Mouse (Mus musculus) neural tube, embryonic 14.5 days (tissue): ENCODE data around the gene Ttf2. TPM values are rescaled to one million over a fixed set of nuclear protein-coding genes. Genes with fewer than 3 reads are reported as not detected.

Experiments used
- ATAC-seq: fragments of 200-750 bp; cut with Nextera tagmentation; 2 replicates; pipeline ENCODE4 v1.8.0; 2017; ENCODE audit warnings: low read depth, mild to moderate bottlenecking, moderate TSS enrichment, moderate library complexity
- H3K27ac ChIP-seq: fragments of 300-500 bp; sonication (generic); 2 replicates; pipeline ENCODE4 v1.5.1; 2014; ENCODE audit warnings: low read depth, mild to moderate bottlenecking, control low read depth, low read length, moderate library complexity, mixed read lengths
- H3K27me3 ChIP-seq: fragments of 300-500 bp; sonication (generic); 2 replicates; pipeline ENCODE4 v1.6.1; 2014; ENCODE audit warnings: low read length; ENCODE audit not compliant: control insufficient read depth, insufficient read depth
- H3K36me3 ChIP-seq: fragments of 300-500 bp; sonication (generic); 2 replicates; pipeline ENCODE4 v1.6.1; 2014; ENCODE audit warnings: low read length, mixed read lengths; ENCODE audit not compliant: control insufficient read depth, insufficient read depth
- H3K4me1 ChIP-seq: fragments of 300-500 bp; sonication (generic); 2 replicates; pipeline ENCODE4 v1.6.1; 2014; ENCODE audit warnings: low read length; ENCODE audit not compliant: control insufficient read depth, insufficient read depth
- H3K4me2 ChIP-seq: fragments of 300-500 bp; sonication (generic); 2 replicates; pipeline ENCODE4 v1.6.1; 2014; ENCODE audit warnings: mild to moderate bottlenecking, low read depth, low read length, control low read depth
- H3K4me3 ChIP-seq: fragments of 300-500 bp; sonication (generic); 2 replicates; pipeline ENCODE4 v1.5.1; 2014; ENCODE audit warnings: low read depth, low read length, control low read depth, mixed read lengths
- H3K9ac ChIP-seq: fragments of 300-500 bp; sonication (generic); replicated peaks from 2 replicates; pipeline ENCODE4 v1.6.1; 2014; ENCODE audit warnings: low read depth, mild to moderate bottlenecking, control low read depth, low read length, mixed read lengths
- H3K9me3 ChIP-seq: fragments of 300-500 bp; sonication (generic); 2 replicates; pipeline ENCODE4 v1.6.1; 2016; ENCODE audit warnings: low read length; ENCODE audit not compliant: control insufficient read depth
- WGBS: fragments of 180-500 bp; shearing (Covaris S2); extraction: QIAGEN DNeasy Blood & Tissue Kit; methylation state at CpG from one replicate; pipeline ENCODE4 v1.1.7; 2014; 5-methylcytosine and 5-hydroxymethylcytosine counted together
- polyA plus RNA-seq: library from polyadenylated mRNA; unstranded; fragments of >200 nt; fragmentation: Nextera tagmentation; extraction: Ambion mirVana; gene quantifications from 2 replicates; pipeline ENCODE4 v1.2.1, GENCODE M21; 2014

Ttf2 gene
- polyA plus RNA-seq, 1 experiment from 2014 or later: 3.3 TPM

DNA sequence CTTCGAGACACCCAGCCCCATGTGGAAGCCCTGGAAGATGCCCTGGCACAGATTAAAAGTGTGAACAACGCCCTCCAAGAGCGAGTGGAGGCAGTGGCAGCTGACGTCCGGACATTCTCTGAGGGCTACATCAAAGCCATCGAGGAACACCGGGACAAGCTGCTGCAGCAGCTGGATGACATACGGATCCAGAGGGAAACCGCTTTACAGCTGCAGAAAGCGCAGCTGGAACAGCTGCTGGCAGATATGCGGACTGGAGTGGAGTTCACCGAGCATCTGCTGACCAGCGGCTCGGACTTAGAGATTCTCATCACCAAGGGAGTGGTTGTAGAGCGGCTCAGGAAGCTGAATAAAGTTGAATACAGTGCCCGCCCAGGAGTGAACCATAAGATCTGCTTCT, 44.3 kb downstream of the Ttf2 start:
- Histone ChIP-seq H3K36me3 (peaks cover 10% of the 10 kb centered on the region; the same call in 1 of the 2 replicates), H3K27me3 (no peaks in the 10 kb centered on the region), H3K4me3 (no peak overlapping the region), H3K4me1 (peaks cover 10% of the 10 kb centered on the region), H3K27ac (no peak overlapping the region), H3K9ac (no peak overlapping the region), H3K4me2 (no peak overlapping the region), H3K9me3 (no peaks in the 10 kb centered on the region)
- 82% methylated on average over 16 of the region's 16 CpGs for WGBS
- no peak for ATAC-seq

DNA sequence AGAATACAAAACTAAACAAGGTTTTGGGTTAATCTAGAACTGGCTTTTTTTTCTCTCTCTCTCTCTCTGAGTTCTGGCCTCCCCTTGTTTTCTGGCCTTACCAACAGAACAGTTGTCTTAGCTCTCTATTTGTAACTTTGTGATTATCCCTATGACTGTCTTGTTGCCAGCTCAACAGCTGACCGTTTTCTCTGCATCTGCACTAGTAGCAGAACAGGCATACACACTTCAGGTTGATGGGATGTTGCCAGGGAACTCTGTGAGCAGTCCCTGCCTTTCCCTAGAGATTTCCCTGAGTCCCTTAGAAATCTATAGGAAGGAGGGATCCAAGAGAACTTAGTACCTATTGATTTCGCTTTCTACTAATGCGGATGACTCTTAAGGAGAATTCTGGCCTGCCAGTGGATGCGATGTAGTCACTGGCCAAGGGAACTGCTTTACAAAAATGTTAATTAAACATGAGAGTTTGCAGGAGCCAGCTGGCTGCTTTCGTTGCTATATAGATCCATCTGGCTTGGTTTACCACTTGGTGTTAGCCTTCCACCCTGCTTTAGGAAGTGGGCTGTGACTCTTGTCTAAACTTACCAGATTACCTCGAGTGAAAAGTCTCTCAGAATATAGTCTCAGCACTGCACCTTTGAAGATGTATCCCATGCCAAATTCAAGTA, 45.3 kb downstream of the Ttf2 start:
- no peak for ATAC-seq
- H3K9me3 ChIP-seq: no peaks in the 10 kb centered on the region
- H3K9ac ChIP-seq: no peak overlapping the region
- no peak overlapping the region for H3K27ac ChIP-seq
- 0 out of 2 replicates have a peak overlapping the region, but pooled peaks have one; percentile 5 for H3K4me2 ChIP-seq
- peaks cover 10% of the 10 kb centered on the region for H3K4me1 ChIP-seq
- H3K27me3 ChIP-seq: no peaks in the 10 kb centered on the region
- 72% methylated on average over 6 of the region's 6 CpGs for WGBS
- H3K4me3 ChIP-seq: no peak overlapping the region
- H3K36me3 ChIP-seq: 0 out of 2 replicates have a peak, but pooled peaks cover 10% of the 10 kb centered on the region

DNA sequence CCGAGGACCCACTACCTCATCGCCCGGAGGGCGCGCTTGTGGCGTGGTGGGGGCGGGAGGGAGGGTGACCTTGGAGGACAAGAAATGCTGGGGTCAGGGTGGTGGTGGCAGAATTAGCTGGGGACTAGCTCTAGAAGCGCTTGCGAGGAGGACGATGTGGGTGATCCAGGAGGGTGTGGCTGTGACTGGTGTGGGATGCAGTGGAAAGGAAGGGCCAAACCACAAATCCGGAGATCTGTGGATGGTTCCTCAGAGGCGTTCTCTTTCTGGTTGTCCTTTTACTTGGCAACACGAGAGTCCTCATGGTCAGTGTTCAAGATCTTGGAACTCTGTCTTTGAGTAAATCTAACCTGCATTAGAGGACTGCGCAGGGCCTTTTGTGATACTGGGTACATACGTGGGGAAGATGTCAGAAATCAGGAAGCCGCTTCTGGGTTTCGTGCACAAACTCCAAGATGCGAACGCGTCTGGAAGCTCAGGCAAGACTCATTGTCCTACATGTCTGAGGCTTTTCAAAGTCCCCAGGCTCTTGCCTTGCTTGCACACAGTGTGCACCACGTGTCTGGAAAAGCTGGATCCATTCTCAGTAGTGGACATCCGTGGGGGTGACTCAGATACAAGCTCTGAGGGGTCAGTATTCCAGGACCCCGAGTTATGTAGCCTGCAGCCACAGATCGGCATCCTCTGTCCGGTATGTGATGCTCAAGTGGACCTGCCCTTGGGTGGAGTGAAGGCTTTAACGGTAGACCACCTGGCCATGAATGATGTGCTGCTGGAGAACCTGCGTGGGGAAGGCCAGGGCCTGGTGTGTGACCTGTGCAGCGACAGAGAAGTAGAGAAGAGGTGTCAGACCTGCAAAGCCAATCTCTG, 46.7 kb downstream of the Ttf2 start:
- 0 out of 2 replicates have a peak, but pooled peaks cover 1% of the 10 kb centered on the region for H3K36me3 ChIP-seq
- ATAC-seq: peak; percentile 58
- H3K9me3 ChIP-seq: no peaks in the 10 kb centered on the region
- peak overlapping the region; percentile 75 for H3K4me2 ChIP-seq
- H3K4me3 ChIP-seq: peak overlapping the region; percentile 56
- peak overlapping the region; percentile 84 for H3K27ac ChIP-seq
- H3K4me1 ChIP-seq: peaks cover 10% of the 10 kb centered on the region
- 35% methylated on average over 28 of the region's 28 CpGs for WGBS
- H3K27me3 ChIP-seq: no peaks in the 10 kb centered on the region
- peak overlapping the region; percentile 76 for H3K9ac ChIP-seq

DNA sequence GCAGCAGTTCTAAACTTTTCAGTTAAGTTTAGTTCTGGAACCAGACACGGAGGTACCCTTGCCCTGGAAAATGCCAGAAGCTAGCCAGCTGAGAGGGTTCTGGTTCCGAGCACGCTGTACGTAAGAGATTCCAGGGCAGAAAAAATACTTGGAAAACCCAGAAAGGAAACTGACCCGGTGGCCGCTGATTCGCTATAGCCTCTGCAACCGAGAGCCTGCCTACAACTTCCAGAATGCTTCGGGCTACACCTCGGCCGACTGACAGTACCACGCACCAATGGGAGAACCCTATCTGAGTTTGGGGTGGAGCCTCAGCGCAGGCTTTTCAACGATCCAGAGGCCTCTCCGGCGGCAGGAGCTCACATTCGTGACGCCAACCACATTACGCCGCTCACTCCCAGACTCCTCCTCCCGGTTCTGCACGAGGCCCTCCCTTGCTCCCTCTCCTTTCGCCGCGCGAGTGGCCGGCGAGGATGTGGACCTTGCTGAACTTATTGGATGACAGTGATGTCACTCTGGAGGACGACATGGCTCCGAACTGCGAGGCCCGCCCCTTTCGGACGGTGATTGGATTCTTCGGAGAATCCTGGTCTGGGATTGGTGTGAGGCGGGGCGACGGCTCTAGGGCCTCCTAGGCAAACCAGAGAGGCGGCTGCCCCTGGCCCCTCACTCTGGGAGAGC, 47.5 kb downstream of the Ttf2 start, which contains the start of gene Trim45:
TSS of gene Trim45 (plus strand) at position 378 of the 681 bp plus-strand sequence.
- Histone ChIP-seq H3K9ac (peak within 1 kb of the TSS; percentile 76), H3K36me3 (no peaks in the 10 kb centered on the region), H3K9me3 (no peaks in the 10 kb centered on the region), H3K4me3 (peak within 1 kb of the TSS; percentile 56), H3K27ac (peak within 1 kb of the TSS; percentile 84), H3K4me2 (peak within 1 kb of the TSS; percentile 75), H3K27me3 (no peaks in the 10 kb centered on the region), H3K4me1 (peaks cover 10% of the 10 kb centered on the region)
- ATAC-seq: peak; percentile 98
- WGBS: under 1% methylated on average over 39 of the region's 39 CpGs

DNA sequence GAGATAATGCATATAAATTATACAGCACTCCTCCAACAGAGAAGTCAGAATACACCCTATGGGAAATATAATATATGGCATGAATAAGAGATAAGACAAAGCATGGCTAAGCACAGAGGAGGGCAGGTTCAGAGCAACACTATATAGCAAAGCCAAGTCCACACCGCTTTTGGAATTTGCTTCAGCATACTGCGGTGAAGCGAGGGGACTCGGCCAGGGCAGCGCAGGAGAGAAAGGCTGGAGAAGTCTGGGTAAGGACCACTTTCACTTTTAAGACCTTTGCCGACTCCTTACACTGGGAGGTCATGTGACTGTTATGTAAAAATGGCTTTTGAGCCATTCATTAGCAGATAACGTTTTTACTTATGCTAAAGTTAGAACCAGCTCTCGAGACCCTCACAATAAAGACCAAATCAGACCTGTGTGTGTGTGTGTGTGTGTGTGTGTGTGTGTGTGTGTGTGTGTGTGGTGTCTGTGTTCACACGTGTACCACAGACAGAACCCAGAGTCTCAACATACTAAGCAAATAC, 48.8 kb downstream of the Ttf2 start:
- ATAC-seq: no peak

DNA sequence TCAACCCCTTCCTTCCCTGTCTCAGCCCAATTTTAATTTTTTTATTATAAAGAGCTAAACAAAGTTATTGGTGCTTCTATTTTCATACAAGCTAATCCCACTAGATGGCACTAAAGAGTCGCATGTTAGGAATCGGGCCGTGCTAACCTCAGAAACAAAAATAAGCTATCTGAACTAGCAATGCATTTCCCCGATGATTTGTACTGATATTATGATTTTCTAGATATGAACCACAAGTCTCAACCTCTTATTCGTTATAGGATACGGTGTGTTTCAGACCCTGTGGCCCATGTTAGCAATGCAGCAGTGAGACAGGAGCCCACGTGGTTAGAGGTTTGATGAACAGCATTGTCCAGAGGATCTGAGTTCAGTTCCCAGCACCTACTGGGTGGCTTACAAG, 52.6 kb downstream of the Ttf2 start:
- H3K27me3 ChIP-seq: no peaks in the 10 kb centered on the region
- H3K9ac ChIP-seq: no peak overlapping the region
- no peaks in the 10 kb centered on the region for H3K36me3 ChIP-seq
- no peaks in the 10 kb centered on the region for H3K9me3 ChIP-seq
- H3K4me2 ChIP-seq: no peak overlapping the region
- H3K27ac ChIP-seq: no peak overlapping the region
- no peaks in the 10 kb centered on the region for H3K4me1 ChIP-seq
- H3K4me3 ChIP-seq: no peak overlapping the region
- ATAC-seq: no peak
- WGBS: 20% methylated on average over 7 of the region's 7 CpGs

More for the DNA sequence above, 48.8 kb downstream of the Ttf2 start:
- H3K27me3 ChIP-seq: no peaks in the 10 kb centered on the region
- no peak overlapping the region for H3K4me2 ChIP-seq
- no peaks in the 10 kb centered on the region for H3K36me3 ChIP-seq
- H3K9me3 ChIP-seq: no peaks in the 10 kb centered on the region
- WGBS: 88% methylated on average over 9 of the region's 9 CpGs
- H3K4me3 ChIP-seq: no peak overlapping the region
- no peak overlapping the region for H3K27ac ChIP-seq
- peaks cover 10% of the 10 kb centered on the region for H3K4me1 ChIP-seq
- H3K9ac ChIP-seq: no peak overlapping the region

DNA sequence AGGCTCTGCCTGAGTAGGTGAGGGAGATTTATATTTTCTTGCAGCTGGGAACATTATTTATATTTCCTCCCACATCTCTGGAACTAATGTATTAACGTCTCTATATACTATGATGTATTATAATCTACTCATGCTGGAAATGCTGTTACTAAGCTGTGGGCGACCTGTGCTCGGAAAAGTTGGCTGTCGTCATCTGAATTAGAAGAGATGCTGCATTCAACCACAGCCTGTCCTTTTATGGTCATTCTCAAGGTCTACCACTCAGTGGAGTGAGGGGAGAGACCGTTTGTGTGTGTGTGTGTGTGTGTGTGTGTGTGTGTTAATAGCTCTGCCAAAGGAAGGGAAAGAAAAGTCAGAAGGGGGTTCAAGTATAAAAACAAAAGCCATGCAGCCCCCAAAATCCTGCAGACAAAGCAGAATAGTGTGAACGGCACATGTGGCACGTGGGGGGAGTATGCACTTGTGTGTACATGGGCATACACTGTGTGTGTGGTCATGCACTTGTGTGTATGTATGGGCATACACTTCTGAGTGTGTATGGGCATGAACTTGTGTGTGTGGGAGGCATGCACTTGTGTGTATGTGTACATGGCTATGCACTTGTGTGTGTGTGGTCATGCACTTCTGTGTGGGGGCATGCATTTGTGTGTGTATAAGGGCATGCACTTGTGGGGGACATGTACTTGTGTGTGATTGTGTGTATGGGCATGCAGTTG, 57.8 kb downstream of the Ttf2 start:
- Histone ChIP-seq H3K4me3 (no peak overlapping the region), H3K4me2 (no peak overlapping the region), H3K4me1 (no peaks in the 10 kb centered on the region), H3K27me3 (no peaks in the 10 kb centered on the region), H3K36me3 (no peaks in the 10 kb centered on the region), H3K9ac (no peak overlapping the region), H3K9me3 (no peaks in the 10 kb centered on the region), H3K27ac (no peak overlapping the region)
- ATAC-seq: peak; percentile 19; the same call in 1 of the 2 replicates
- WGBS: 74% methylated on average over 7 of the region's 7 CpGs

DNA sequence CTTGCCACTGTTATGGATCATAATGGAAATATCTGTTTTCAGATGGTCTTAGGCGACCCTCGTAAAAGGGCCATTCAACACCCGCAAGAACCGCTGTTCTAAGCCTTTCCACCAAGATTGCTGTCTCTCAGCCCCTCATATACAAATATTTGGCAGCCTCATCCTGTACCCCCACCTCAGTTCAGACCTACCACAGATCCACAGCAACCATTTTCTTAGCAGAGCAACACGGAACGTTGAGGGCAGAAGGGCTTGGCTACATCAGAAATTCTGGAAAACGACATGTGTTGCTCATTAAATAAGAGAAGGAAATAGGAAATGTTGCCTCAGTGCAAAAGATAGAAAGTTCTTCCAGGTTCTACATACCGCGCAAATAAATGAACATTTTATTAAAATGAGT, 58.4 kb downstream of the Ttf2 start:
- H3K4me3 ChIP-seq: no peak overlapping the region
- ATAC-seq: no peak
- no peak overlapping the region for H3K4me2 ChIP-seq
- H3K27ac ChIP-seq: no peak overlapping the region
- no peaks in the 10 kb centered on the region for H3K9me3 ChIP-seq
- no peaks in the 10 kb centered on the region for H3K4me1 ChIP-seq
- H3K27me3 ChIP-seq: no peaks in the 10 kb centered on the region
- 79% methylated on average over 9 of the region's 9 CpGs for WGBS
- H3K36me3 ChIP-seq: no peaks in the 10 kb centered on the region
- H3K9ac ChIP-seq: no peak overlapping the region
